Mouse (Mus musculus) cerebellum, adult 2 months (tissue): ENCODE measurements around the gene Zfp787. TPM values are rescaled to one million over a fixed set of nuclear protein-coding genes. Genes with fewer than 3 reads are reported as not detected.

Experiments
- DNase-seq, 2 experiments: peaks; one replicate each; pipeline ENCODE4 v3.0.0; 2021
- H3K27ac ChIP-seq: fragments of 200-500 bp; 2 replicates; pipeline ENCODE4 v1.5.1; 2012; ENCODE audit warnings: low read length, control low read depth, inconsistent platforms; ENCODE audit not compliant: insufficient read depth
- H3K27me3 ChIP-seq: fragments of 200-500 bp; 2 replicates; pipeline ENCODE4 v1.6.1; 2012; ENCODE audit warnings: inconsistent platforms, mild to moderate bottlenecking, low read length, moderate library complexity; ENCODE audit not compliant: control insufficient read depth, insufficient read depth
- H3K4me1 ChIP-seq: fragments of 200-500 bp; 2 replicates; pipeline ENCODE4 v1.6.1; 2011; ENCODE audit warnings: low read length; ENCODE audit not compliant: control insufficient read depth, insufficient read depth
- H3K4me3 ChIP-seq: fragments of 200-500 bp; replicated peaks from 2 replicates; pipeline ENCODE3; 2011; ENCODE audit warnings: mild to moderate bottlenecking, low read depth, low read length, control low read depth; ENCODE audit not compliant: insufficient read depth
- CTCF ChIP-seq: fragments of 200-500 bp; IDR thresholded peaks from 2 replicates; pipeline ENCODE4 v1.5.1; 2011; ENCODE audit warnings: low read depth, mild to moderate bottlenecking, control low read depth, low read length, moderate library complexity, borderline replicate concordance; ENCODE audit not compliant: insufficient read depth
- POLR2A ChIP-seq: fragments of 200-500 bp; IDR thresholded peaks from 2 replicates; pipeline ENCODE4 v1.6.1; 2011; ENCODE audit warnings: low read length, control low read depth, borderline replicate concordance; ENCODE audit not compliant: insufficient read depth
- WGBS: fragments of 180-500 bp; shearing (Covaris S2); methylation state at CpG from one replicate; pipeline ENCODE4 v1.1.7; 2018; 5-methylcytosine and 5-hydroxymethylcytosine counted together
- polyA plus RNA-seq: library from polyadenylated mRNA; depleted of rRNA; stranded (reverse); fragments of >200 nt; gene quantifications from 2 replicates; pipeline ENCODE4 v1.2.3, GENCODE M21; 2012

Zfp787 gene
- polyA plus RNA-seq, 1 experiment, result 45.9 TPM

- Histone ChIP-seq H3K4me1 (peaks cover 42% of the 10 kb centered on the region), H3K4me3 (no peak overlapping the region), H3K27ac (no peak overlapping the region), H3K27me3 (no peaks in the 10 kb centered on the region)
- DNase-seq, result no peak
- no peak for TF ChIP-seq POLR2A
- TF ChIP-seq CTCF, result no peak
- 8% methylated on average over 3 of the region's 3 CpGs for WGBS
Measured at GRCm38 (mm10) chr7:6152036-6152435, 3.8 kb downstream of the Zfp787 start.

- 21% methylated on average over 1 of the region's 1 CpGs for WGBS
- H3K4me3 ChIP-seq, result no peak overlapping the region
- TF ChIP-seq POLR2A (no peak), CTCF (no peak)
- peaks cover 45% of the 10 kb centered on the region for H3K4me1 ChIP-seq
- H3K27me3 ChIP-seq, result no peaks in the 10 kb centered on the region
- peak overlapping the region; percentile 38; the same call in 1 of the 2 replicates for H3K27ac ChIP-seq
- DNase-seq, result no peak
Measured at GRCm38 (mm10) chr7:6151266-6151665, 4.5 kb downstream of the Zfp787 start.

GRCm38 (mm10) chr7:6147688-6148087, 8.1 kb downstream of the Zfp787 start:
- peak overlapping the region; percentile 68; the same call in 1 of the 2 replicates for H3K27ac ChIP-seq

GRCm38 (mm10) chr7:6146982-6147325, 8.8 kb downstream of the Zfp787 start:
- no peaks in the 10 kb centered on the region for H3K27me3 ChIP-seq
- H3K27ac ChIP-seq, result peak overlapping the region; percentile 51; the same call in 1 of the 2 replicates
- 3% methylated on average over 2 of the region's 2 CpGs for WGBS
- TF ChIP-seq CTCF, result no peak
- no peak for TF ChIP-seq POLR2A
- H3K4me1 ChIP-seq, result peaks cover 40% of the 10 kb centered on the region
- no peak for DNase-seq
- H3K4me3 ChIP-seq, result no peak overlapping the region

More at GRCm38 (mm10) chr7:6147688-6148087, 8.1 kb downstream of the Zfp787 start:
- peaks cover 44% of the 10 kb centered on the region for H3K4me1 ChIP-seq
- TF ChIP-seq CTCF (no peak), POLR2A (no peak)
- DNase-seq, result no peak
- H3K27me3 ChIP-seq, result no peaks in the 10 kb centered on the region
- no peak overlapping the region for H3K4me3 ChIP-seq
- 65% methylated on average over 5 of the region's 5 CpGs for WGBS

GRCm38 (mm10) chr7:6146194-6146981, 9.4 kb downstream of the Zfp787 start:
- Histone ChIP-seq H3K4me3 (no peak overlapping the region), H3K27me3 (no peaks in the 10 kb centered on the region), H3K27ac (peak overlapping the region; percentile 52; the same call in 1 of the 2 replicates), H3K4me1 (peaks cover 36% of the 10 kb centered on the region)
- 36% methylated on average over 7 of the region's 7 CpGs for WGBS
- TF ChIP-seq POLR2A (no peak), CTCF (no peak)
- peak in 1 of 2 experiments; percentile 50 for DNase-seq

- no peak for TF ChIP-seq CTCF
- no peak for TF ChIP-seq POLR2A
- WGBS, result 78% methylated on average over 8 of the region's 8 CpGs
- H3K27ac ChIP-seq, result 0 out of 2 replicates have a peak overlapping the region, but pooled peaks have one; percentile 52
- no peak for DNase-seq
- H3K27me3 ChIP-seq, result no peaks in the 10 kb centered on the region
- H3K4me3 ChIP-seq, result no peak overlapping the region
- peaks cover 31% of the 10 kb centered on the region for H3K4me1 ChIP-seq
Measured at GRCm38 (mm10) chr7:6145423-6146188, 10.2 kb downstream of the Zfp787 start.

GRCm38 (mm10) chr7:6143991-6144531, 11.7 kb downstream of the Zfp787 start:
- Histone ChIP-seq H3K4me1 (peaks cover 28% of the 10 kb centered on the region), H3K4me3 (no peak overlapping the region), H3K27ac (peak overlapping the region; percentile 52), H3K27me3 (no peaks in the 10 kb centered on the region)
- 21% methylated on average over 2 of the region's 2 CpGs for WGBS
- TF ChIP-seq CTCF, result no peak
- TF ChIP-seq POLR2A, result no peak
- DNase-seq, result no peak
